Mouse (Mus musculus): ENCODE measurements around the gene Ccl6. TPM values are rescaled to one million over a fixed set of nuclear protein-coding genes. Genes with fewer than 3 reads are reported as not detected.
A peak's percentile ranks its signal among the peaks of the same experiment; 100 is the strongest.

The Ccl6 gene
- polyA plus RNA-seq (2017; shearing (Covaris generic)): 1 to 10 TPM in 1 of 3 experiments, not detected in 2; 1.3 TPM

DNA sequence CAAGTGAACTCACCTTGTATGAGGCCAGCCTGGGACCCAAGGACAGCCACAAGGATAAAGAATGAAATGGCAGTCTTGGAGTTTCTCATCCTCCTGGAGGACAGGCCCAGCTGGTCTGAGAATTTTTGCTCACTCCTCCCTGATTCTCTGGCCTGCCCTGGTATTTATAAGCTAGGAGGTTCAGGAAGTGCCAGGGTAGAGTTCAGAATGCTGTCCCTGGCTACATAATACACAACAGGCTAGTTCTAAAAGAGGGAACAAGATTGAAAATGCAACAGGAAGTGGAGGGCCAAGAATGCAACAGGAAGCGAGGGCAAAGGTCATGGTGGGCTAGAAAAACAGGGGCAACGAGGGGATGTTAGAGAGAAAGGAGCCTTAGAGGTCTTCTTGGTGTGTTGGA, at the start of gene Ccl6:
Gene Ccl6 (minus strand): TSS at position 235 of the 400 bp plus-strand sequence.
- no peak for ATAC-seq

DNA sequence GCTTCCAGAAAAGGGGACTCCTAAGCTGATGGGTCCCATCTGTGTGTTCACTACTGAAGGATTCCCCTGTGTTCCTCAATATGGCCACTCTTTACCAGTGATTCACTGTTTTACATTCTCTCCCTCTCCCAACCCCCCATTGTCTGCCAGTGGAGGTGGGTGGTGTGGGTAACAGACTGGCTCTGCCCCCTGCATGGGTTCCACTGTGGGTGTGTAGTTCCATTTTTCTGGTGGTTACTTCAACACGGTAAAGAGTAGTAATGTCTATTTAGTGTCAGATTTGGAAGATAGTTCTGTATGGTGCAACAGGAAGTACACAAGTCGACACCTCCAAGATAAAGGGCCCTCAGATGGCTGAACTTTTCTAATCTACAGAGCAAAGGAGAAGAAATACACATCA, 48.3 kb upstream of the Ccl6 start:
- no peak for ATAC-seq

DNA sequence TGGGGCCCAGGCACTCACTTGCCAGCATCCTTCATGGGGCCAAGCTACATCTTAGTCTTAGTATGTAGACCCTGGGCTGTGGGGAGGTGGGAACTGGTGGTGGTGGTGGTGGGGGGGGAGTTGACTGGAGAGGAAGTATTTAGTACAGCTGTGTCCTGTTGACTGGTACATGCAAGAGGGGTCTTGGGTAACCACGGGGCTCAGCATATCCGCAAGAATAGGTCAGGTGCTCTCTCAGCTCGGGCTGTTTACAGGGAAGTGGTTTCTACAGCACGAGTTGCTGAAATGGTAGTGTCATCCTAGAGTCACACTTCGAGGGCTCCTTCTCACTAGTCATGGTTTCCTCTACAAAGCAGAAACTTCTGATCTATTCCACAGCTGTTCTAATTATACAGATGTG, 47.3 kb upstream of the Ccl6 start:
- ATAC-seq: peak; percentile 84

DNA sequence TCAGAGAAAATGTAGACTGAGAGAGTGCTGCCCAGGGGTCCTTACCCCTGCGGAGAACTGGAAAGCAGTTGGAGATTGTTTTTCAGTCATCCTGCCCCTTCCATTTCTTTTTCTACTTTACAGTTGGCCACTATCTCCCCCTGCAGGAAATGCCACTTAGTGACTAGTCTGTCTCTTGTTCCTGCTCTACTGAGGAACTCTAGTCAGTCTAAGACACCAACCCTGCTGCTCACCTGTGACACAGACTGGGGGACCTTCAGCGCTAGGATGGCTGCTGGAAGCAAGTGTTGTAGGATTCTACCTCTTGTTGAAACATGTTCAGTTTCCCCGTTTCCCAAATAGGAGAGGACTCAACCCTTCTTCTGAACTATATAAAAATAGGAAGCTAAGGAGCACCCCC, 46.6 kb upstream of the Ccl6 start:
- ATAC-seq: no peak

DNA sequence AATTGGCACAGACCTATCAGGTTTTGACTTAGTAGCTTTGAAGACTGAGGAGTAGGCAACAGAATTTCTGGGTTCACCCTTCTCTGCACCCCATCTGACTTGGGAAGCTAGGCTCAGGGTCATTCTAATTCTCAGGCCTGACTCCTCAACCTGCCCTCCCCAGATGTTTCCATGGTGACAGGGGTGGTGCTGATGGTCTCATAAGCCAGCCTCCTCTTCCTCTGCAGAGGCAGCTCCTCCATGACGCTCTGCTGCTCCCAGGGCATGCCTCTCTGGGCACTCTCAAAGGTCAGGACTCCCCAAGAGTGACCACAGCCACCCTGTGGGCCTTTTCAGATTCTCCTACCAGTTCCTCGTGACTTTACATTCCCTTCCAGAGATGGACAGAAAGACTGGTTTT, 46.0 kb upstream of the Ccl6 start:
- no peak for ATAC-seq

DNA sequence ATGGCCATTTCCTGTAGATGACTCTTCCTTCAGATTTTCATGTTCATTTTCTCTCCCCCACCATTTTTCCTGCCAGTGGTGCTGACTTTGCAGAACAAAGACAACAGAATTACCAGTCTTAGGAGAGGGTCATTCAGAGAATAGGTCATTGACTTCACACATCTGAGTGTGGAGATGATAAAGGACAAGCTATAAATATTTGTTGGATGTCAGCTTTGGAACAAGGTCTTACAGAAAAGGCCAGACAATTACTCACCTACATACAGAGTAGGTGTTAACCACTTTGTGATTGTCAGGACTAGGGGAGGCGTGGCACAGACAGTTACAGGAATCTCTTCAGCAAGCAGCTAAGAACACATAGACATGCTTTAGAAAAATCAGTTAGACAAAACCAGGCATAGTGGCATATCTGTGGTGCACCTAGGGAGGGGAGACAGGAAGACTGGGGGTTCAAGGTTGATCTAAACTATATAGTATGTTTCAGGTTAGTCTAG, 43.9 kb upstream of the Ccl6 start:
- ATAC-seq: no peak

DNA sequence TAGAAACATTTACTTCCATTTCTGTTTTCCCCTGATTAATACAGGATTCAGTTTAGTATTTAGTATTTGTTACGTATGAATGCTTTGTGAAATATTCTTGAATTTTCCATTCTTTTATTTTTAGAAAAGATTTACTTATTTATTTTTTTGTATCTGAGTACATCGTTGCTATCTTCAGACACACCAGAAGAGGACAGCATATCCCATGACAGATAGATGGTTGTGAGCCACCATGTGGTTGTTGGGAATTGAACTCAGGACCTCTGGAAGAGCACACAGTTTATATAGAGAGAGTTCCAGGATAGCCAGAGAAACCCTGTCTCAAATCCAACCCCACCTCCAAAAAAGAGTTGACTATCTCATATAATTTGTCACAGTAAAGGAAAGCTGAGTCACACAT, 42.0 kb upstream of the Ccl6 start:
- ATAC-seq: no peak

DNA sequence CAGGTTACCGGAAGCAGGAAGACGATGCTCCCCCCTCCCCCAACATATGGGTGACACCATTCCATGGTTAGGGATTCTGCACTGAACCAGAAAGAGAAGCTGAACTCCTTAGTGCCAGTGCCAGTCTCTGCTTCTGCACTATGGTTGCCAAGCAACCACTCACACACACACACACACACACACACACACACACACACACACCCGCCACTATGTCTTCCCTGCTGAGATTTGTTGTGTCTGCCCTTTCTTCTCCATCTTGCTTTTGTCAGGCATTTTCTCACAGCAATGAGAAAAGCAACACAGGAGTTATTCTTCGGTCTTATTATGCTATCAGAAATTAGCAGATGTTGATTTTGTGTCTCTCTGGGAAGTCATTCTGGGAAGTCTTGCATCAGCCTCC, 41.5 kb upstream of the Ccl6 start:
- ATAC-seq: no peak

DNA sequence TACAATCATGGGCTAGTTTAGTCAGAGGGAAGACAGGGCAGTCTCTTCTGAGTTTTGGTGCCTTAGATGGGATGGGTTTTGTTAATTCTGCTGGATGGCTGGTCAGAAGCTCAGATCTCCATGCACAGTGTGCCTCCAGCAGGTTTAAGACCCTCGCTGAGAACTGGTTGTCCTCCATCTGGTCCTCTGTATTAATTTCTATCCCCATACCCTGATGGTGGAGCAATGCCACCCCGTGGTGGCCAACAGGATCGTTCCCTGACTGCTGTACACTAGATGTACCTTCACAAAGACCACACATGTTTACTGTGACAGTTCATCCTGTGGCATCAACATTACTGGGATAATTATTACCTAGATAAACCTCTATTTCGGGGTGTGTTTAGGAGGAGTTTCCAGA, 39.9 kb upstream of the Ccl6 start:
- ATAC-seq: no peak

DNA sequence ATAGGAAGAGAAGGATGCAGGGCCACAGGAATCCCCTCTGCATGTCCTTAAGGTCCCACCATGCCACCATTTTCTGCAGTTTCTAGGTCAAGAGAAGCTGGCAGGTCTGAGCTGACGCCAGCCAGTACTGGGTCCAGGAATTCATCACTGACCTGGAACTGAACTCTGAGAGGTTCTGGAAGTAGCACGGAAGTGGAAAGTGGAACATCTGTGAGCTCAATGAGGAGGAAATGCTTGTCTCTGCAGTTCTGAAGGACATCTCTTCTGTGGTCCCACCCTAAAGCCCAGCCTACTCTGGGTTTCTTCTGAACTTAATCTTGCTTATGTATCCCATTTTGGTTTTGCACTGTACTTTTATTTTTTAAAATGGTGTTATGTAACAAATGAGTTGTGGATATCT, 38.2 kb upstream of the Ccl6 start:
- no peak for ATAC-seq

DNA sequence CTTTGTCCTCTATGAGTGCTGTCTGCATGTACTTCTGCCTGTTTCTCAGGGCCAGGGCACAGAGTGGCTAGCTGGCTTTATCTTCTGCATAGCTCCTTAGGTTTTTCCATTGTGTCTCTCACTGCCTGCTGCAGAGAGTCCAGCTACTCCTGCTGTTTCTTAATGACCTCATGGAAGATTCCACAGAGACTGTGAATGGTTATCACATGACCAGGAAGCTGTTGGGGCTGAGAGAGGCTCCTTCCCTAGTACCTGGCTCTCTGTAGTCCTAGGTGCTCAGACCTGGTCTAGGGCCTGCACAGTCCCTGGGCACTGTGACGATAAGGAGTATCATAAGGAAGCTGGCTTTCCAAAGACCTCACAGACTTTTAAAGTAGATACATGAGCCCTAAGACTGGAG, 37.7 kb upstream of the Ccl6 start:
- ATAC-seq: no peak

DNA sequence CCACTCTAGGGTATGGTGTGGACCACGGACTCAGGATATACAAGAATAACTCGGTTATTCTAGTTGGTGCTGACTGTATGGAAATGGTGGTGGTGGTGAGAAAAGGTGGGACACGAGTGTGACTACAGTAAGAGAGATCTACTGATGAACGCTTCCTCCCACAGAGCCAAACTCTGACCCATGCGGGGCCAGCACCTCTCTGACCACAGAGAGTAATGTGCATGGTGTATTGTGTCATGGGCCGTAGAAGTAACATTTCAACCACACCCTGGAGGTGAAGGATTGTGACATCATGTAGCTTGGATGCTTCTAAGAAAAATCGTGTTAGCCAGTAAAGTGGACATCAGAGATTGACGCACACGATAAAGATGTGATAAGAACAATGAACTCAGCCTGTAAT, 35.9 kb upstream of the Ccl6 start:
- no peak for ATAC-seq

DNA sequence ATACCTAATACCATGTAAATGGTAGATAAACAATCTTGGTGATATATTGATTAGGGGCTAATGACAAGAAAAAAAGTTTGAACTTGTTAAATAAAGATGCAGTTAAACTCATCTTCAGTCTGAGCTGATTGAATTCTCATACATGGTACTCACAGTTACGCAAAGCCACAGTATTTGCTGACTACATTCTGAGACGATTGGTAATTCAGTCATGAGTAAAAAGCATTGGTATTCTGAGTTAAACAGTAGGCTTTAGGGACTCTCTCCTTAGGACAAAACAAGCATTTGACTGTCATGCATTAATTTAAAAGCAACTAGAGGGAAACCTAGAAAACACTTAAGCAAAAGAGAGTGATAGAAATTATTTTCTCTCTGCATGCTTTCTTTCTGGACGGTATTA, 30.7 kb upstream of the Ccl6 start:
- ATAC-seq: no peak

DNA sequence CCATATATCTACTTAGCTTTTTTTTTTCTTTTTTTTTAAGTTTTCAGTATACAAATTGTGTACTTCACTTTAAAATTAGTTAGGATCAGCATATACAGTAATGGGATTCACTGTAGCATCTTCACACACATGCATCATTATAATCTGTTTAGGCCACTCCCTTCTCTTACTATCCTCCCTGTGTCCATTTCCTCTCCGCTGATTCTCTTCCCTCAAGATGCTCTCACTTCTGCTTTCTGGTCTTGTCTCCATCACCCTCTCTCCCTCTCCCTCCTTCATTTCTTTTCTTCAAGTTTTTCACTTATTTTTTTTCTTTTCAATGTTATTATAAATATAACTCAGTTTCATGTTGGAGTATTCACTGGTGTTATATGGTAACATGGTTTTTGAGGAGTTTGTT, 26.1 kb upstream of the Ccl6 start:
- ATAC-seq: no peak

DNA sequence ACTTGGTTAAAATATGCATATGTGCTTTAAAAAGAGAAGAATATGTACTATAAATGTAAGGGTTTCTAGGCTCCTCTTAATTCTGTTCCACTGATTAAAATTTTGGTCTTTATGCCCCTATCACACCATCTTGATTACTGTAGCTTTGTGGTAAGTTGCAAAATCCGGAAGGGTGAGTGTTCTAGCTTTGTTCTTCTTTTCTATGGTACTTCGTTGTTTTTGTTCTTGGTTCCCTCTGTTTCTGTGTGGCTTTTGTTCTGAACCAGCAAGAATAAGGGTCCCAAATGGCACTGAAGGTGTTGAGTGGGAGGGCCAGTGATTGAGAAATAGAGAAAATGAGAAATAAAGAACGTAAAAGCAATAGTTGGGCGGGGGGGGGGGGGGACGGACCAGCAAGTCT, 25.4 kb upstream of the Ccl6 start:
- no peak for ATAC-seq

DNA sequence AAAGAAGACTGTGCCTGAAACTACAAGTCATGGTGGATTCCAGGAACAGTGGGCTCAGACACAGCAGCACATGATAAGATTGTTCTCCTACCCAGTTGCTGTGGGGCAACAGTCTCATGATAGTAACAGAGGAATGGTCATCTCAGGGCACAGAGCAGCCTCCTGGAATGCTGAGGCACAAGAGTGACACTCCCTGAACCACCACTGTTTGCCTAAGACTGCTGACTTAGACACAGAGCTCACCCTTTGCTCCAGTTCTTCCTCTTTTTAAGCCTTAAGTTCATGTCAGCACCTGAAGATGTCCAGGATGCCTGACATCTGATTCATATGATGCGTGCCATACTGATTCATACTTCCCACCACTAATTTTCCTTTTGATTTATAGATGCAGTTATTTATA, 23.7 kb upstream of the Ccl6 start:
- no peak for ATAC-seq

DNA sequence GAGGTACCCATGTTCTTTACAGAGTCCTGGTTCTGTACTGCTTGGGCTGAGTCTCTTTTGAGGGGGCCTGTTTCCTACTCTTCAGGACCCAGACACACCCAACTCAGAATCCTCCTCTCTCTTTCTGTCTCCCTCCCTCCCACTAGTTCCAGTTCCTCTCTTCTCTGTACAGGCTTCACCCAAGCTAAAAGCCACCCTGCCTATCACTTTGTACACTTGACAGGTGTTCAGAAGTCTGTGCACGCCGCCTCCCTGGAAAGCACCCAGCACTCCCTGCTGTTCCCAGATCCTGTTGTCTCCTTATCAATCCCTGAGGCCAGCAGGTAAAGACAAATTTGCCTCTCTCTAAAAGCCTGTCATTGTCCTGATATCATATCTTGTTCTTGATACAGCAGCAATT, 18.0 kb upstream of the Ccl6 start:
- no peak for ATAC-seq

DNA sequence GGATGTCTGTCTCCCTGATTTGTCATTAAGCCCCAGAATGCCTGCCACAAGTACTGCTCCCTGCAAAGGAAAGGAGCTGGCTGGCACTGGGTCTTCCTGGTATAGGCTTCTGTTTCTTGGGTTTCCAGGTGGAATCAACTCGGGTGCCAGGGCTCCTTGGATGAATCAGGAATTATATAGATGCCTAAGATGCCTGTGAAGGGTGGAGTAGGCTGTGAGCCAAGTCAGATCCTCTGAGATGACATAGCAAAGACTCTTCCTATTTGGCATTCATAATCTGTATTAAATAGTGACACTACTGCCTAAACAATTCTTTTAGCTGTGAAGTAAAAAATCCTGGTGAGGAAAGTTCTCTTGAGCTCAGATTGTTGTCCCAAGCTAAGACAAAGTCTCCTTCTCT, 13.5 kb upstream of the Ccl6 start:
- no peak for ATAC-seq

DNA sequence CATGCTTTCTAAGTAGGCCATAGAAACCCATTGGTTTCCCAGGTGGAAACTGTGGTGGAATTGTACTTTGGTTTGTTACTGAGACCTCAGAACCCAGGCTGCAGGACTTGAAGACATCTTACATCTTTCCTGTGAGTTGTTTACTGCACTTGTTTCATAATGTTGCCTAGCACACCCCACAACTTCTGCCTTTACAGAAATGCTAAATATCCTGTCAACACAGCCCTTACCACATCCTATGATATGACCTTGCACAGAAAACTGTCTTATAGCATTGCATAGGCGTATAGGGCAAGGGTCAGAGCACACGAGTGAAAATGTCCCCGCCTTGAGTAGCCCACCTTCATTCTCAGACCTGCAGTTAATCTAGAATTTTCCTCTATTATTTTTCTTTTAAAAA, 12.6 kb upstream of the Ccl6 start:
- ATAC-seq: no peak

DNA sequence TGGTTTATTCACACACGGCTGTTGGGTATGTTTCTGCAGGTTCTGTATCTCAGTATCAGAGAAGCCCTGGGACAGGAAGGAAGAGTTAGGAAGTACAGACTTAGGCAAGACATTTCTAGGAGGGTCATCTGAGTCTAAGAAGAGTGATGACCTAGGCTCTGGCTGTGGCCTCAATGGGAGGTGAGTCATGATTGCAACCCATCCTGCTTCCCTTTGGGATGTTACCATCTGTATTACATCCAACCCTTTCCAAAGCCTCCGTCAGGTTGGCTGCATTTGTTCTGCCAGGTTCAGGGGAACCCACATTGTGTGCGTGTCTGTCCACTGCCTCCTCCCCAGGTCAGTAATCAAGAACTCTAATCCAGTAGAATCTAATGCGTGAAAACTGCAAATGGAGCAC, 11.8 kb upstream of the Ccl6 start:
- ATAC-seq: no peak

DNA sequence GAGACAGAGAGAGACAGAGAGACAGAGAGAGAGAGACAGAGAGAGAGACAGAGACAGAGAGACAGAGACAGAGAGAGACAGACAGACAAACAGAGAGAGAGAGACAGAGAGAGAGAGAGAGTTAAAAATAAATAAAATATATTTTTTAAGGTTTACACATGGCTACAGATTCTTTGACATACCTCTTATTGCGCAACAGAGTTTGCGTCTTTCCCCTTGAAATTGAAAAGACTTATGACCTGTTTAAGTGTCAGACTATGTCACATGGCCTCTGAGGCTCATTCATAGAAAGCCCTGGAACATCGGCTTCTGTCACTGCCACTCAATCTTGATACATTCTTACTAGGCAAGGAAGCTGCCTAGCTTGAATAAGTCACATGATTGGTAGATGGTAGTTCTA, 10.5 kb upstream of the Ccl6 start:
- no peak for ATAC-seq

DNA sequence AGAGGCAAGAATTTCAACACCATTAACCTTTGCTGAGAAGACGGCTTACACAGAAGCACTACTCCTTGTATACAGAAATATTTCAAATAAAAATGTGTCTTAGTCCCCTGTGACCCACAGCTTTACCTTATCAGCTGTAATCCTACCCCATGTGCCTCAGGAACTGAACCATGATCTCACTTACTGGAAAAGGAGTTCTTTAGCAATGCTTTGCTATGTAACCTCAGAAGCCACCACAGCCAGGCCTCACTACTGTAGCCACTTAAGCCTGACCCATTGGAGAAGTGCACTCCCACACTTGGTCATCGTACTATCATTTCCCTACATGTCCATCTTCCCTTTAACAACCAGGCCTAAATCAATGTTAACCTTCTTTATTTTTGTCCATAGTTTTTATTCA, 7.7 kb upstream of the Ccl6 start:
- no peak for ATAC-seq

DNA sequence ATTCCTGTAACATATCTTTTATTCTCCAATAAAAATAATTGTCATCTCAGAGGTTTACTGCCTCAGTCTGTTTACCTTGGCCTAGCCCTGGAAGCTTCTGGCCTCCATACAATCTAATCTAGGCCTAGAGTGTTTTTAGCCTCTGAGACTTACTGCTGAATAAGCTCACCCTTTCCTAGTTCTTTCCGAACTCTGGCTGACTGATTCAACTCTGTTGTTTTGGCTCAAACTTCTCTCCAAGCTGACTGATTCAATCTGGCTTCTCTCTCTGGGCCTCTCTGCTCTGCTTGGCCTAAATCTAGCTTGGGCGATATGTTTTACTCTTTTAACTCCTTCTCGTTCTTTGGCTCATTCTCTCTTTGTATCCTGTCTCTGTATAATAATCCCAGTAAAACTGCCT, 6.1 kb upstream of the Ccl6 start:
- no peak for ATAC-seq

DNA sequence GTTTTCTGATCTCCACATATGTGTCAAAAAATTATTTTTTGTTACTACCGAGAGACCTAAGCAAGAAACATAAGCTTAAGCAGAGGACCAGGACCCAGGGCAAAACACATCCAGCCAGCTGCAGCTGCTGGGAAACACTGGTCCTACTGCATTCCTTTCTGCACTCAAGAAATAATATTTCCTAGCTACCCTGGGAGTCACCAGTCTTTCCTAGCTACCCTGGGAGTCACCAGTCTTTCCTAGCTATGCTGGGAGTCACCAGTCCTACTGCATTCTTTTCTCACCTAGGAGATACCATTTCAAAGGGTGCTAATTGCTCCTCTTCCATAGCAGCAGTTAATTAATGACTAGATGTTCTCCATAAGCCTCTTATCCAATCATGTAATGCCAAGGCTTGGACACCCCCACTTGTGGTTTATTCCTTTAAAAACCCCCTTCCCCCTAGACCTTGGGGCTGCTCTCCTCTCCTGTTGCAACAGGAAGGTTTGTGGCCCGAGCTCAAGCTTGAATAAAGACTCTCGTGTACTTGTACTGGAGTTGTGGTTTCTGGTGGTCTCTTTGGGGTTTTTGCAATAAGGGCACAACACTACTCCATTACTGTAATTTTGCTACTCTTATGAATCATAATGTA, 5.4 kb upstream of the Ccl6 start:
- no peak for ATAC-seq

DNA sequence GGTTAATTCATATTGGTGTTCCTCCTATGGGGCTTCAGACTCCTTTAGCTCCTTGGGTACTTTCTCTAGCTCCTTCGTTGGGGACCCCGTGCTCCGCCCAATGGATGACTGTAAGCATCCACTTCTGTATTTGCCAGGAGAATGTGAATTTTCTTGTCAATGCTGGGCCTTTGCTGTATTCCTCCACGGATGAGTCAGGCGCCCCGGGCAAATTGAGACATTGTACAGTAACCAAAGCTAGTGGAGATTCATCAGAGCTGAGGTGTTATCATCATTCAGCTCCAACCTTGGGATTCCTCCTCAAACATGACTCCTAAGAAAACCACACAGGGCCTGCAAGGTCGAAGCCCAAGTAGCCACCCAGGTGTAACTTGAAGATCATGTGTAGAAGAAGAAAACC, 4.9 kb upstream of the Ccl6 start:
- no peak for ATAC-seq

Data from inflammation-experienced regulatory T-cells, adult 6 months (primary cell).